Mouse (Mus musculus) liver, embryonic 14.5 days (tissue): ENCODE measurements around the gene Bcas3. TPM values are rescaled to one million over a fixed set of nuclear protein-coding genes. Genes with fewer than 3 reads are reported as not detected.

Source experiments
- ATAC-seq: fragments of 200-750 bp; cut with Nextera tagmentation; 2 replicates; pipeline ENCODE4 v1.8.0; 2017; ENCODE audit warnings: moderate number of reproducible peaks, mild to moderate bottlenecking, moderate library complexity; ENCODE audit not compliant: insufficient read depth
- DNase-seq, 3 experiments: peaks; one replicate each; pipeline ENCODE4 v3.0.0-alpha.2; 2012 to 2013; ENCODE audit warnings: low read depth in 3 of 3, low spot score in 3 of 3
- H3K27ac ChIP-seq: fragments of 300-500 bp; sonication (generic); 2 replicates; pipeline ENCODE4 v1.5.1; 2014; ENCODE audit warnings: moderate library complexity, mild to moderate bottlenecking, control low read depth, inconsistent platforms
- H3K27me3 ChIP-seq: fragments of 300-500 bp; sonication (generic); 2 replicates; pipeline ENCODE4 v1.6.1; 2014; ENCODE audit warnings: mild to moderate bottlenecking, low read length, moderate library complexity; ENCODE audit not compliant: control insufficient read depth, insufficient read depth
- H3K36me3 ChIP-seq: fragments of 300-500 bp; sonication (generic); replicated peaks from 2 replicates; pipeline ENCODE4 v1.6.1; 2014; ENCODE audit warnings: low read depth; ENCODE audit not compliant: control insufficient read depth, insufficient read depth
- H3K4me1 ChIP-seq, 2 experiments: fragments of 200-500 bp in 1 of 2; fragments of 300-500 bp in 1 of 2; sonication (generic) in 1 of 2; replicated peaks; 2 replicates each; pipeline ENCODE4 v1.6.1; 2012 to 2014; ENCODE audit warnings: antibody characterized with exemption in 1 of 2, inconsistent platforms in 1 of 2, low read length in 1 of 2; ENCODE audit not compliant: control insufficient read depth in 2 of 2, insufficient read depth in 2 of 2
- H3K4me2 ChIP-seq: fragments of 300-500 bp; sonication (generic); 2 replicates; pipeline ENCODE4 v1.6.1; 2014; ENCODE audit warnings: low read depth, mild to moderate bottlenecking, control low read depth, moderate library complexity
- H3K4me3 ChIP-seq, 2 experiments: fragments of 200-500 bp in 1 of 2; fragments of 300-500 bp in 1 of 2; sonication (generic) in 1 of 2; 2 replicates each; pipeline ENCODE4 v1.5.1; 2012 to 2014; ENCODE audit warnings: low read depth in 2 of 2, low read length in 2 of 2, mild to moderate bottlenecking in 2 of 2, control low read depth in 1 of 2, inconsistent platforms in 1 of 2, moderate library complexity in 1 of 2; ENCODE audit not compliant: insufficient read depth in 1 of 2
- H3K9ac ChIP-seq: fragments of 300-500 bp; sonication (generic); replicated peaks from 2 replicates; pipeline ENCODE4 v1.6.1; 2014; ENCODE audit warnings: mild to moderate bottlenecking, control low read depth, moderate library complexity
- H3K9me3 ChIP-seq: fragments of 300-500 bp; sonication (generic); 2 replicates; pipeline ENCODE4 v1.6.1; 2016; ENCODE audit warnings: low read length, mixed read lengths; ENCODE audit not compliant: control insufficient read depth
- CTCF ChIP-seq: IDR thresholded peaks from 2 replicates; pipeline ENCODE4 v1.5.1; 2016; ENCODE audit warnings: antibody characterized with exemption, low read depth, control low read depth
- EP300 ChIP-seq: IDR thresholded peaks from 2 replicates; pipeline ENCODE4 v1.6.1; 2016; ENCODE audit warnings: antibody characterized with exemption, low read depth
- WGBS: fragments of 180-500 bp; shearing (Covaris S2); extraction: QIAGEN DNeasy Blood & Tissue Kit; methylation state at CpG from one replicate; pipeline ENCODE4 v1.1.7; 2014; ENCODE audit not compliant: insufficient replicate concordance; 5-methylcytosine and 5-hydroxymethylcytosine counted together
- polyA plus RNA-seq, 2 experiments: library from polyadenylated mRNA; depleted of rRNA in 1 of 2; stranded (reverse) in 1 of 2; unstranded in 1 of 2; fragments of >200 nt; fragmentation: Nextera tagmentation in 1 of 2; extraction: Ambion mirVana in 1 of 2; gene quantifications; 2 replicates each; pipeline versions ENCODE4 v1.2.1 to v1.2.3; 2012 to 2014

Gene Bcas3
- polyA plus RNA-seq (2012; rRNA removed): 6.9 and 7.2 TPM in 2 replicates
- polyA plus RNA-seq (2014; fragmentation: Nextera tagmentation; extraction: Ambion mirVana): 16.9 and 17.5 TPM in 2 replicates

DNA sequence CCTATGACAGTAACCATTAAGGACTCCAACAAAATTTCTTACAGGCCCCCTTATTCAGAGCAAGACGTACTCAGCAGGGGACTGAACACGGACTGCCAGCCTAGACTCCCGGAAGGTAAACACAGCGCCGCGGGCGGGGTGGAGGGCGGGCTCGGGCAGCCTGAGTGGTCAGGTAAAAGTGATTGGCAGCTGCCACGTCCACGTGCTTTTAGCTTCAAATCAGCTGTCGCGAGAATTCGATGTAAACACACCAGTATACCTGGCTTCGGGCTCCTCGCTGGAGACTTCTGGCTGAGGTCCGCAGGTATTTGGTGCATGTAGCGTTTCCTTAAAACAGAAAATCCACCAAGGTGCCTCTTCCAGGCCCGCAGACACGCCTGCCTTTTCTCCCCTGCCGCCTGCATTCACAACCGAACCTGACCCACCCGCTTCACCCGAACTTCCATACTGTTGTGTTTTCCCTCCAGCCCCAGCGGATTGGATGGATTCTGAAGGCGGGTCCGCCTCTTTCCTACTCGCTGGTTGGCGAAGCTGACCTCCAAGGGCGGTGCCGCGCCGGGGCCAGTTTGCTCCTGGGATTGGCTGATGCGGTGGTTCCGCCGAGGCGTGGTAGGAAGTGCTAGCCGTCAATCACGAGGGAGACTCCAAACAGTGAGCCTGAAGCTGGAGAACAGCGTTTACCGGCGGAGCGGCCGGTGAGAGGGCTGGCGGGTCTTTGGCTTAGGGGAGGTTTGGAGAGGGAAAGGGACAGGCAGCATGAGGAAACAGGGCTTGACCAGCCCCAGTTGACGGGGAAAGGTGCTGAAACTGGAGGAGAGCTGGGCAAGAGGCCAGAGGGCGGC, at the start of gene Bcas3:
TSS of gene Bcas3 (plus strand) at position 629 of the 842 bp plus-strand sequence.
- DNase-seq (peak; percentile 98 to 99 (median 98)), ATAC-seq (peak; percentile 97)
- Histone ChIP-seq H3K9me3 (no peaks in the 10 kb centered on the region), H3K27ac (peak within 1 kb of the TSS; percentile 82), H3K4me3 (peak within 1 kb of the TSS; percentile 86 to 95), H3K27me3 (no peaks in the 10 kb centered on the region), H3K4me1 (peaks cover 21 to 23% of the 10 kb centered on the region in 2 experiments), H3K36me3 (no peaks in the 10 kb centered on the region; the same call in 1 of the 2 replicates), H3K4me2 (peak within 1 kb of the TSS; percentile 86), H3K9ac (peak within 1 kb of the TSS; percentile 95)
- no peak; the same call in 1 of the 2 replicates for TF ChIP-seq CTCF
- TF ChIP-seq EP300: peak; percentile 33; the same call in 1 of the 2 replicates
- WGBS: under 1% methylated on average over 47 of the region's 47 CpGs

DNA sequence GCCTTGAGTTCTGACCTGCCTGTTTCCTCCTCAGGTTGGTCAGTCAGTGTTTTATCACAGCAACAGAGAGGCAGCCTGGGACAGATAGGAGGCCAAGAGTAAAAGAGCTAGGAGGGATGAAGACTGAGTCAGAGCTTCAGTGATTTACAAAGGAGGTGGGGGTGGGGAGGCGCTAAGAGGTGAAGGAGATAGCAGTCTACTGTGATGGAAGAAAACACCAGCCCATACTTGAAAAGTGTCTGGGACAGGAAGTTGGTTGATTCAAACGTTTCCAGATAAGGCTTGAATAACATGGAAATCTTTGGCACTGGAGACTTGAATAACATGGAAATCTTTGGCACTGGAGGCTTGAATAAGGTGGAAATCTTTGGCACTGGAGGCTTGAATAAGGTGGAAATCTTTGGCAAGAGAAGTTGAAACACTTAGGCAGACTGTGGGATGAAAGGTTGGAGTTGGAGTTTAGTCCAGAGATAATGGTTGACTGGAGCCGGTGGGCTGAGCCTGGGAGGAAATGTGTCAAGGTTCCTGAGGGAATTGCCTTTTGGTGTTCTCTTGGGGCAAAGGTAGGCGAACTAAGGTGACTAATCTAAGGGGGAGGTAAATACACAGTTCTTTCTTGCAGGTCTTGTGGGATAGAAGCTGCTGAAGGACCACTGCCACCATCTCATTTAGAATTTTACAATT, 46.2 kb upstream of the Bcas3 start:
- no peak overlapping the region for H3K27ac ChIP-seq
- 45% methylated on average over 4 of the region's 4 CpGs for WGBS
- H3K4me2 ChIP-seq: no peak overlapping the region
- peaks cover 7% of the 10 kb centered on the region in 2 experiments for H3K4me1 ChIP-seq
- H3K27me3 ChIP-seq: no peaks in the 10 kb centered on the region
- H3K4me3 ChIP-seq: no peak overlapping the region
- no peak for TF ChIP-seq EP300
- DNase-seq (no peak), ATAC-seq (no peak)
- no peaks in the 10 kb centered on the region for H3K9me3 ChIP-seq
- no peaks in the 10 kb centered on the region for H3K36me3 ChIP-seq
- no peak overlapping the region for H3K9ac ChIP-seq

- TF ChIP-seq EP300 (no peak), CTCF (peak; percentile 18; the same call in 1 of the 2 replicates)
- H3K27ac ChIP-seq: no peak overlapping the region
- H3K4me2 ChIP-seq: no peak overlapping the region
- WGBS: 77% methylated on average over 2 of the region's 2 CpGs
- no peak overlapping the region for H3K9ac ChIP-seq
- H3K27me3 ChIP-seq: no peaks in the 10 kb centered on the region
- no peaks in the 10 kb centered on the region for H3K36me3 ChIP-seq
- DNase-seq (no peak), ATAC-seq (no peak)
- no peaks in the 10 kb centered on the region for H3K9me3 ChIP-seq
- peaks cover 12 to 15% of the 10 kb centered on the region in 2 experiments for H3K4me1 ChIP-seq
- H3K4me3 ChIP-seq: no peak overlapping the region
Measured at GRCm38 (mm10) chr11:85308799-85309198, 44.2 kb upstream of the Bcas3 start.

GRCm38 (mm10) chr11:85310407-85310712, 42.6 kb upstream of the Bcas3 start:
- peak overlapping the region; percentile 98 for H3K4me2 ChIP-seq
- no peaks in the 10 kb centered on the region for H3K27me3 ChIP-seq
- ATAC-seq (no peak), DNase-seq (no peak)
- no peaks in the 10 kb centered on the region for H3K9me3 ChIP-seq
- peaks cover 8% of the 10 kb centered on the region for H3K36me3 ChIP-seq
- peak overlapping the region; percentile 95 for H3K9ac ChIP-seq
- peaks cover 12 to 17% of the 10 kb centered on the region in 2 experiments for H3K4me1 ChIP-seq
- H3K27ac ChIP-seq: peak overlapping the region; percentile 96
- under 1% methylated on average over 15 of the region's 15 CpGs for WGBS
- peak overlapping the region; percentile 60 to 100 for H3K4me3 ChIP-seq
- no peak for TF ChIP-seq EP300
